Mouse (Mus musculus): ENCODE results near the gene Vax2.

DNA sequence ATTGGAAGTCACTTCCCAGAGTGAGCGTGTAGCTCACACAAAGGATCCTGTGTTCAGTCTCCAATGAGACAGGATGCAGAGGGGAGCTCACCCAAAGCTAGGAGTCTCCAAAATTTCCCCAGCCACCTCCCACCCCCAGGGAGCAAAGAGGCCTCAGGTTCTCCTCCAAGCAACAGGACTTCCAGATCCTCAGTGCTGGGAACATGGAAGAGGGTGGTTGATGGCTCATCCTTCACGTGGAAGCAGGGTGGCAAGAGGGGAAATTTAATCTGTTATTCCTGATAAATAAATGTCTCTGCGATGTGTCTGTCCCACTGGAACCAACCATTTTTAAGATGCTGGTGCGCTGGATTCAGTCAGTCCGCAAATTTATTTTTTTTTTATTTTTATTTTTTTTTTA is 6.4 kb upstream of the Vax2 start:
- TF ChIP-seq EP300 (IDR thresholded peaks at IDR 0.05; ENCODE audit: low read depth) (no peak), CTCF (IDR thresholded peaks at IDR 0.05; ENCODE audit: low read depth) (no peak)
